Mouse (Mus musculus) forebrain, embryonic 13.5 days (tissue): ENCODE measurements around the gene Ubac2. TPM values are rescaled to one million over a fixed set of nuclear protein-coding genes. Genes with fewer than 3 reads are reported as not detected.

Experiments used
- ATAC-seq: fragments of 200-750 bp; cut with Nextera tagmentation; 2 replicates; pipeline ENCODE4 v1.8.0; 2017
- H3K27ac ChIP-seq: fragments of 300-500 bp; sonication (generic); 2 replicates; pipeline ENCODE4 v1.5.1; 2015; ENCODE audit warnings: inconsistent platforms, mild to moderate bottlenecking, moderate library complexity
- H3K27me3 ChIP-seq: fragments of 300-500 bp; sonication (generic); 2 replicates; pipeline ENCODE4 v1.6.1; 2015; ENCODE audit warnings: mild to moderate bottlenecking, inconsistent platforms
- H3K36me3 ChIP-seq: fragments of 300-500 bp; sonication (generic); 2 replicates; pipeline ENCODE4 v1.6.1; 2015; ENCODE audit warnings: mild to moderate bottlenecking, inconsistent platforms; ENCODE audit not compliant: poor library complexity, severe bottlenecking
- H3K4me1 ChIP-seq: fragments of 300-500 bp; sonication (generic); 2 replicates; pipeline ENCODE4 v1.6.1; 2015; ENCODE audit warnings: inconsistent platforms
- H3K4me2 ChIP-seq: fragments of 300-500 bp; sonication (generic); 2 replicates; pipeline ENCODE4 v1.6.1; 2015; ENCODE audit warnings: inconsistent platforms, mild to moderate bottlenecking, moderate library complexity
- H3K4me3 ChIP-seq: fragments of 300-500 bp; sonication (generic); 2 replicates; pipeline ENCODE4 v1.5.1; 2015; ENCODE audit warnings: mild to moderate bottlenecking, inconsistent platforms
- H3K9ac ChIP-seq: fragments of 300-500 bp; sonication (generic); 2 replicates; pipeline ENCODE4 v1.6.1; 2015; ENCODE audit warnings: mild to moderate bottlenecking, inconsistent platforms
- H3K9me3 ChIP-seq: fragments of 300-500 bp; sonication (generic); replicated peaks from 2 replicates; pipeline ENCODE4 v1.6.1; 2016; ENCODE audit warnings: inconsistent platforms
- WGBS: fragments of 180-500 bp; shearing (Covaris S2); methylation state at CpG from one replicate; pipeline ENCODE4 v1.1.7; 2015; 5-methylcytosine and 5-hydroxymethylcytosine counted together
- polyA plus RNA-seq: library from polyadenylated mRNA; unstranded; fragments of >200 nt; fragmentation: Nextera tagmentation; extraction: Ambion mirVana; gene quantifications from 2 replicates; pipeline ENCODE4 v1.2.1, GENCODE M21; 2015

Ubac2 gene
- polyA plus RNA-seq, 1 experiment from 2014 or later, result 56.4 TPM

DNA sequence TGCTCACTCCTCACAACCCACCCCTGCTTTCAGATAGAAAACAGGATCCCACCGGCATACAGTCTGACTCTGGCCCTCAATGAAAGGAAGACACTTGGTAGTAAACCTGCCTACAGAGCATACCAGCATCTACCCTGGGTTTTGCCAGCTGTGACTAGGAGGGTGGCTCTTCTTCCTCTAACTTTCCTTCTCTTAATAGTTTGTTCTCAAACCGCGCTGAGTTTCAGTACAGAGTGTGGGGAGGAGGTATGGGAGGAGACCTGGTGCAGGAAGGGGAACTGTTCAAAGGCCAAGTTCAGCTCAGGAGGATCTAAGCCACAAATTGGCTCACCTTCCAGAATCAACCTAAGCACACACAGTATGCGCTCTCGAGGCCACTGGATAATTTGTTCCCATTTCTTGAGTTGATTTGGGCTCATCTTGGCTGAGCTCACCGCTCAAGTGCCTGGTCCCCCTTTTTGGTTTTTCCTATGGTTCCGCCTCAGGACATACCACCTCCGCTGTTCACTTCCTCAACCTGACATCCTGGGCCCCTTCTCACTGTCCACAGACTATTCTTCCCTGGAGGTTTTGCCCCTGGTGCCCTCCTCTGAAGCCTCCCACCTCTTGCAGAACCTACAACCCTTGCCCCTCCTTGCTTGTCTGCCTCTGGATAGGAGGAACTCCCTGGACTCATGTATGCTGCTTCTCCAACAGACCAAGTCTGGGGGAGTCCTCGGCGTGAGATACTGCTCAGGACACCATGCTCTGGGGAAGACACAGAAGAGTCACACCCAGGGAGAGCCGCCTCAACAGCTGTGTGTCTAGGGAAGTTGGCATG, 150.7 kb downstream of the Ubac2 start:
- ATAC-seq, result no peak
- H3K27ac ChIP-seq, result no peak overlapping the region
- H3K9me3 ChIP-seq, result no peaks in the 10 kb centered on the region
- no peak overlapping the region for H3K4me2 ChIP-seq
- H3K4me3 ChIP-seq, result no peak overlapping the region
- no peak overlapping the region for H3K9ac ChIP-seq
- WGBS, result 95% methylated on average over 11 of the region's 11 CpGs
- no peaks in the 10 kb centered on the region for H3K4me1 ChIP-seq
- H3K36me3 ChIP-seq, result no peaks in the 10 kb centered on the region
- no peaks in the 10 kb centered on the region for H3K27me3 ChIP-seq

DNA sequence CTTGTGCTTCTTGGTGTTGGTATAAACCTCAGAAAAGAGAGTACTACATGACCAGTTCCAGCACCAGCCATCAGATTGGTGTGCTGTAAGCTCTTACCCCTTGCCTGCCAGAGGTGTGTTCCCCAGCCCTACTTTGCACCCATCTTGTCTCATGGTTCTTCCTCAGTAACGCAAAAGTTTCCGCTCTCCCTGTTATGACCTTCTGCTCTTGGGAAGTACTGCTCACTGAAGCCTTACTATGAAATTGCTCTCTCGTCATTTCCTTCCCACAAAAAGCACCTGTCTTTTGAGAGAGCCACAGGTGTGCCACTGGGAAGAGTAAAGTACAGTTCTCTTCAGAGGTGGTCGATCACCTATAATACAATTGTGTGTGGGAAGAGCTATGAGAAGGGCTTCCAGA, 151.4 kb downstream of the Ubac2 start:
- H3K4me1 ChIP-seq, result no peaks in the 10 kb centered on the region
- H3K27ac ChIP-seq, result no peak overlapping the region
- H3K9me3 ChIP-seq, result no peaks in the 10 kb centered on the region
- no peaks in the 10 kb centered on the region for H3K36me3 ChIP-seq
- H3K27me3 ChIP-seq, result no peaks in the 10 kb centered on the region
- no peak overlapping the region for H3K4me3 ChIP-seq
- no peak overlapping the region for H3K9ac ChIP-seq
- H3K4me2 ChIP-seq, result no peak overlapping the region
- ATAC-seq, result no peak
- WGBS, result 90% methylated on average over 4 of the region's 4 CpGs

DNA sequence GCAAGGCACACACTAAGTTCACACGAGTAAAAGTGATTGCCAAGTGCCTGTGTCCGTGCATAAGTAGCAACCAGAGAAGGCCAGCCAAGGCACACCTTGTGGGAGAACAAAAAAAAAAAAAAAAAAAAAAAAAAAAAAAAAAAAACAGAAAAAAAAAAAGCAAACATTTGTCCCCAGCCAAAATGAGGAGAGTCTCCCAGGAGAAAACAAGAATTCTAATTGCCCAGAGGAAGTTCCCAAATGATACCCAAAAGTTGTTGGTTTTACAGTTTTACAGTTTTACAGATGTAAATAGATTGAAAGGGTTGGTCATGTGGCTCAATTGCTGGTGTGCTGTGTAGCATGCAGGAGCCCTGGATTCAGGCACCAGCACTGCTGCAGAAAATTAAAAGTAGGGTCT, 153.6 kb downstream of the Ubac2 start:
- Histone ChIP-seq H3K27ac (no peak overlapping the region), H3K9me3 (no peaks in the 10 kb centered on the region; the same call in 1 of the 2 replicates), H3K27me3 (no peaks in the 10 kb centered on the region)

DNA sequence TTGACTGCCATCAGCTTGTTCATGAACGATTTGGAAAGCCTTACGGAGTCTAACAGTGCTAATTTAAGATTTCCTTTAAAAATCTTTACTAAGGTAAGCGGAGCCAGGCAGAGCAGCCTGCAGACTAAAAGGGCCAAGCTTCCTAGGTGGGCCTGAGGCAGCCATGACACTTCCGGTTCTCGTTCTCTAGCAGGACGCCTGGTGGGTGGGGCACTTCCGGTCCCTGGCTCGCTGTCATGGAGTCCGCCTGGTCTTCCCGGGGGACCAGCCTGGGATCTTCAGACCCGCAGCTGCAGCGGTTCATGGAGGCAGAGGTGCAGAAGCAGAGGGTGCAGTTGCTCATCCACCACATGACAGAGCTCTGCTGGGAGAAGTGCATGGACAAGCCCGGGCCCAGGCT, 156.0 kb downstream of the Ubac2 start, which contains the start of gene Timm8a2:
Gene Timm8a2 (plus strand): TSS at position 224 of the 400 bp plus-strand sequence.
- Histone ChIP-seq H3K36me3 (no peaks in the 10 kb centered on the region), H3K9ac (no peak within 1 kb of the TSS), H3K9me3 (no peaks in the 10 kb centered on the region; the same call in 1 of the 2 replicates), H3K27me3 (no peaks in the 10 kb centered on the region), H3K4me2 (no peak within 1 kb of the TSS), H3K4me1 (no peaks in the 10 kb centered on the region), H3K27ac (no peak within 1 kb of the TSS), H3K4me3 (no peak within 1 kb of the TSS)
- no peak for ATAC-seq
- 96% methylated on average over 13 of the region's 13 CpGs for WGBS

More for the DNA sequence above, 153.6 kb downstream of the Ubac2 start:
- ATAC-seq, result no peak
- H3K36me3 ChIP-seq, result no peaks in the 10 kb centered on the region
- no peak overlapping the region for H3K4me3 ChIP-seq
- no peak overlapping the region for H3K4me2 ChIP-seq
- 84% methylated on average over 2 of the region's 2 CpGs for WGBS
- no peak overlapping the region for H3K9ac ChIP-seq
- no peaks in the 10 kb centered on the region for H3K4me1 ChIP-seq

DNA sequence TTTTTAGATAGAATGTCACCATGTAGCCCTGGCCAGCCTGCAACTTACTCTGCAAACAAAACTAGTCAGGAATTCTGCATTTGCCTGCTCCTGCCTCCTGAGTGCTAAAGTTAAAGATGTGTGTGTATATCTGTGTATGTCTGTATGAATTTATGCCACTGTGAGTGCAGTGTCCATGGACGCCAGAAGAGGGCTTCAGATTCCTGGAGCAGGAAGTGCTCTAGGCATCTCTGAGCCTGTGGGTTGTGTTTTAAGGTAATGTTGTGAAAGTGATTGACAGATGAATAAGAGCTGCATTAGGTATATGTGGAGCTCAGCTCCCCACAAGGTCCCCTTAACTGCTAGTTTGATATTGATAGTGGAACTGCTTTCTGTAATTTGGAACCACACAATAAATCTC, 156.8 kb downstream of the Ubac2 start:
- Histone ChIP-seq H3K27me3 (no peaks in the 10 kb centered on the region), H3K9ac (no peak overlapping the region), H3K4me2 (no peak overlapping the region), H3K27ac (no peak overlapping the region), H3K4me3 (no peak overlapping the region), H3K4me1 (no peaks in the 10 kb centered on the region), H3K36me3 (no peaks in the 10 kb centered on the region), H3K9me3 (no peaks in the 10 kb centered on the region; the same call in 1 of the 2 replicates)
- 95% methylated on average over 1 of the region's 1 CpGs for WGBS
- no peak for ATAC-seq

DNA sequence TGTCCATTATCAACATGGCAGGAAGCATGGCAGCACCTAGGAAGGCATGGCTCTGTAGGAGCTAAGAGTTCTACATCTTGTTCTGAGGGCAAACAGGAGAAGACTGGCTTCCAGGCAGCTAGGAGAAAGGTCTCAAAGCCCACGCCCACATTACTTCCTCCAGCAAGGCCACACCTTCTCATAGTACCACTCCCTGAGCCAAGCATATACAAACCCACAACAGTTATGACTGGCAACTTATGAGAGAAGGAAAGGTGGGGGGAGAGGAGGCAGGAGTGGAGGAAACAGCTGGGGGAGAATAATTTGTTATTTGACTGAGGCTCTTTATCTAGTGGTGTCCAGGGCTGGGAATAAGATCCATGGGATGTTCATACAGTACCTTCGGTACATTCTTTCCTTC, 157.4 kb downstream of the Ubac2 start:
- Histone ChIP-seq H3K27ac (no peak overlapping the region), H3K27me3 (no peaks in the 10 kb centered on the region), H3K4me1 (no peaks in the 10 kb centered on the region), H3K4me2 (no peak overlapping the region), H3K9ac (no peak overlapping the region), H3K9me3 (no peaks in the 10 kb centered on the region; the same call in 1 of the 2 replicates), H3K4me3 (no peak overlapping the region), H3K36me3 (no peaks in the 10 kb centered on the region)
- no peak for ATAC-seq
- 89% methylated on average over 2 of the region's 2 CpGs for WGBS

DNA sequence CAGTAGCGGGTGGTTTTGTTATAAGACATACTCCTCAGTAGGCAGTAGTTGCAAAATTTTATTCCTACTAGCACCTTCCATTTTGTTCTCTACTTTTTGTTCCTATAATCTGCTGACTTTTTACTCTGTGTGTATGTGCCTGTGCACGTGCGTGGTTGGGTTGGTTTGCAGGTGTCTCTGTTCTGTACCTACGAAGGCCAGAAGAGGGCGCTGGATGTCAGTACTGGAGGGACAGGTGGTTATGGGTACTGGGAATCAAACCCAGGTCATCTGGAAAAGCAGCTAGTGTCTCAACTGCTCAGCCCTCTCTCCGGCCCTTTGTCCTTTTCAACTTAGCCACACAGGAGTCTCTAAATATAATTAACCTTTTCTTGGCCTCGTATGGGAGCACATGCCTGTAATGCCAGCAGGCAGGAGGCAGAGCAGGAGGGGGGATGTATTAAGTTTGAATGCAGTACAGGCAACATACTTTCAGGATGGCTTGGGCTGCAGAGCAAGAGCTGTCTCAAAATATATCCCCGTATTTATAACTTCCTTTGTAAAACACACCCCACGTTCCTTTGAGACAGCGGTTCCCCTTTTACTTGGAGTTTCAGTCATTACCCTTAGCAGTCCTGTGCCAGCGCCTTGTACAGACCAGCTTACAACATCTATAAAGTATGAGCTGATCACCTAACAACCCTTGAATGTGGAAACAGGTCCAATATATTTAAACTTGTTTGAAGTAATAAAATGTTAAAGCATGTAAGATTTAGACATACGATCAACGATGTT, 160.6 kb downstream of the Ubac2 start:
- no peak overlapping the region for H3K9ac ChIP-seq
- H3K4me3 ChIP-seq, result no peak overlapping the region
- no peaks in the 10 kb centered on the region for H3K36me3 ChIP-seq
- H3K27me3 ChIP-seq, result no peaks in the 10 kb centered on the region
- no peaks in the 10 kb centered on the region for H3K4me1 ChIP-seq
- H3K4me2 ChIP-seq, result no peak overlapping the region
- ATAC-seq, result no peak
- H3K9me3 ChIP-seq, result no peaks in the 10 kb centered on the region; the same call in 1 of the 2 replicates
- no peak overlapping the region for H3K27ac ChIP-seq
- 87% methylated on average over 13 of the region's 13 CpGs for WGBS

DNA sequence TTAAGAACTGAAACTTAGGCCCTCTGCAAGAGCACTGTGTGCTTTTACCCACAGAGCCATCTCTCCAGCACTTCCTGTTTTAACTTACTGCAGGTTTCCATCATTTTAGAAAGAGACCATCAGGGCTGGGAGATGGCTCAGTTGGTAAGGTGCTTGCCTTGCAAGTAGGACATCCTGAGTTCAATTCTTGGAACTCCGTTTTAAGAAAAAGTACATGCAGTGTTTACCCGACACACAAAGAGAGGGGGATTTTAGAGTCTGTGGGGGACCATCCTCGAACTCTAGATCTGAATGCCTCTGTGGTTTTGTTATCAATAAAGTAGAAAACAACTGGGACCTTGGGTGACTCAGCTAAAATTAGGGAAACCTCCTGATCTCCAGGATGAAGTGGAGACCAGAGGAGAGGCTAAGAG, 163.0 kb downstream of the Ubac2 start:
- Histone ChIP-seq H3K36me3 (no peaks in the 10 kb centered on the region), H3K9me3 (no peaks in the 10 kb centered on the region), H3K4me1 (no peaks in the 10 kb centered on the region), H3K9ac (no peak overlapping the region), H3K4me3 (no peak overlapping the region), H3K27ac (no peak overlapping the region), H3K4me2 (no peak overlapping the region), H3K27me3 (no peaks in the 10 kb centered on the region)
- WGBS, result 85% methylated on average over 3 of the region's 3 CpGs
- no peak for ATAC-seq

DNA sequence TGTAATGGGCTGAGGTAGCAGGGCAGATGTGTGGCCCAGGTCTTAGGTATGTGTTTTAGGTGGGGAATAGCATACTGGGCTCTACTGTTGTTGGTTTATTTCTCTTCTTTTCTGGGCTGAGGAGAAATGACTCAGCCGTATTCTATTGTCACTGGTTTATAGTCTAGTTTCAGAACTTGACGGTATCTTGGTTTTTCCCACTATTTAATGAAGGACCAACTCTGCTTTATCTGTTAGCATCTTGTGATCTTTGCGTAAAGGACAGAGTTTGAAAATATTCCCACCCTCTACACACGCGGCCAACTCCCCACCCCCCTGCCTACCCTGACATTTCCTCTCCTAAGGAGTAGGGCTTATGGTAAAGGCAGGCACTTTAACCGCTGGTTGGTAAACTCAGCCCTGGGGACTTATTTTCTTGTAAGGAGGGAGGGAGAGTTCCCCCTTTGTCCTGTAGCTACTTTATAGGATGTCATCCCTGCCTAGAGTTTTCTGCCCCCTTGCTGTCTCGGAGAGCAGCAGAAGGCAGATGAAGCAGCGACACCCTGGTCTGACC, 163.8 kb downstream of the Ubac2 start:
- WGBS, result 88% methylated on average over 8 of the region's 8 CpGs
- ATAC-seq, result no peak
- Histone ChIP-seq H3K27ac (no peak overlapping the region), H3K4me2 (no peak overlapping the region), H3K4me3 (no peak overlapping the region), H3K9ac (no peak overlapping the region), H3K27me3 (no peaks in the 10 kb centered on the region), H3K4me1 (no peaks in the 10 kb centered on the region), H3K36me3 (no peaks in the 10 kb centered on the region), H3K9me3 (no peaks in the 10 kb centered on the region)

DNA sequence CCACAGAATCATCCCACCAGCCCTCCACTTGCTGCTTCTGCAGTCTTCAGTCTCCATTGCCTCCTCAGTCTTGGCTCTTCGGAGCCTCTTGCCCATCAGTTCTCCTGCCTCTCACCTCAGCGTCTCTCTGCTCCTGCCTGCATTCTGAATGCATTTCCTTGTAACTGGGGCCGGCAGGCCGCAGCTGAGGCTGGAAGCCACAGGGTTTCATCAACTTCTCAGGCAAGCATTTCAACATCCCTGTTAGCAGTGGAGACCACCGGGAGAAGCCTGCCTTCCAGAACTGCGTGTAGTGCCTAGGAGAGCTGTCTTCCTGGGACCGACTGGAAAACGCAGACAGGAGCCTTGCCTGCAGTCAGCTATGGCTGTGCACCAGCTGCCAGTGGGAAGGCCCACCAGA, 169.4 kb downstream of the Ubac2 start:
- Histone ChIP-seq H3K27ac (no peak overlapping the region), H3K36me3 (no peaks in the 10 kb centered on the region), H3K27me3 (no peaks in the 10 kb centered on the region), H3K4me2 (no peak overlapping the region), H3K4me1 (no peaks in the 10 kb centered on the region), H3K9me3 (no peaks in the 10 kb centered on the region), H3K9ac (no peak overlapping the region), H3K4me3 (no peak overlapping the region)
- no peak for ATAC-seq
- WGBS, result 97% methylated on average over 8 of the region's 8 CpGs

DNA sequence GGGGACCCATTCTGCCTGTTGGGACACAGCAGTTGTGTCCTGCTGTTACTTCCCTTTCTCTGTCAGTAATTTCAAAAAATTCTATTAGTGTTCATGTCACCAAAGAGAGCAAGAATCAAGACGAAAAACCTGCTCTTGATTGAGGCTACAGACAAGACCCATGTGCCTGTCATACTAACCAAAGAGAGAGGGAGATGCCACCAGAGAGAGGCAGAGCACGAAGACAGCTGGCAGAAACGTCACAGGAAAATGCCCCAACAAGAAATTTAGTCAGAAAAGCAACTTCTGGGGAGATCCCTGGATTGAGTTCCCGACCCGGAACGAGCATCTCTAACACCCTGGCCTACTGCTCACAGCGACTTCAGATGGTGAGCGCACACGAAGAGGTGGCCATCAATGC, 170.4 kb downstream of the Ubac2 start:
- 86% methylated on average over 9 of the region's 9 CpGs for WGBS
- Histone ChIP-seq H3K9ac (no peak overlapping the region), H3K36me3 (no peaks in the 10 kb centered on the region), H3K4me3 (no peak overlapping the region), H3K9me3 (no peaks in the 10 kb centered on the region), H3K4me1 (no peaks in the 10 kb centered on the region), H3K4me2 (no peak overlapping the region), H3K27me3 (no peaks in the 10 kb centered on the region), H3K27ac (no peak overlapping the region)
- ATAC-seq, result no peak

DNA sequence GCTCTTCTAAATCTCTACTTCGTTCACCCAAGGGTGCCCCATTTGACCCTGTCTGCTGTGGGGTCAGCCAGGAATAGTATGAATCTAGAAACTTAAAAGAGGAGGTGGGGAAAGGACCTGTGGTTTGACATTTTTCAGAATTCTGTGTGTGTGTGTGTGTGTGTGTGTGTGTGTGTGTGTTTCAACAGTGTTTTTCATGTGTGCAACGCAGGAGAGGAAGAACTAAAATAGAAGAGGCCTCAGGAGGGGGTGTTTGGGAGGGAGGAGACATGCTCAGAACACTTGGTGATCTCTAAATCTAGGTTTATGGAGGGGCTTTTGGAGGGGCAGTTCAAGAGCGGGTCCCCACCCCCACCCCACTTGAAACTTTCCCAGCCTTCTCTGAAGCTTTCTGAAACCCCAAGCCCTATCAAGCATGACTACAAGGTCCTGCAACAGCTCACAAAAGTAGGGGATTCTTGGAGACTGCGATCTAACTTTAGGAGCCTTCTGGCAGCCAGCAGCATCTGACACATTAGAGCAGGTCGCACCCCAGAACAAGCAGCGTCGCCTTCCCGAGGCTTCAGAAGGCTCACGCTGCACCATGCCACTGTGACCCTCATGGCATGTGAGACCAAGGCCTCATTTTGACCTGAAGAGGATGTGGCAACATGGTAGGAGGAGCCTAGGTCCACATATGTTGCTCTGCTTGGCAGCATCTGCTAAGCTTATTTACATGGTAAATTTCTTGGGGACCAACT, 174.6 kb downstream of the Ubac2 start:
- Histone ChIP-seq H3K4me2 (no peak overlapping the region), H3K9ac (no peak overlapping the region), H3K9me3 (no peaks in the 10 kb centered on the region), H3K36me3 (no peaks in the 10 kb centered on the region), H3K27me3 (no peaks in the 10 kb centered on the region), H3K4me1 (no peaks in the 10 kb centered on the region), H3K4me3 (no peak overlapping the region), H3K27ac (no peak overlapping the region)
- no peak for ATAC-seq
- 89% methylated on average over 9 of the region's 9 CpGs for WGBS
